Mouse (Mus musculus) limb, embryonic 14.5 days (tissue): ENCODE measurements around the gene Mgat4e. TPM values are rescaled to one million over a fixed set of nuclear protein-coding genes. Genes with fewer than 3 reads are reported as not detected.

Source experiments
- ATAC-seq: fragments of 200-750 bp; cut with Nextera tagmentation; 2 replicates; pipeline ENCODE4 v1.8.0; 2017; ENCODE audit warnings: low read depth, moderate number of reproducible peaks, moderate TSS enrichment; ENCODE audit not compliant: low FRiP score
- DNase-seq: peaks from one replicate; pipeline ENCODE4 v3.0.0-alpha.2; 2015; ENCODE audit warnings: low spot score
- H3K27ac ChIP-seq: fragments of 300-500 bp; sonication (generic); replicated peaks from 2 replicates; pipeline ENCODE4 v1.5.1; 2014; ENCODE audit warnings: low read depth, mild to moderate bottlenecking, low read length, moderate library complexity, mixed read lengths
- H3K27me3 ChIP-seq: fragments of 300-500 bp; sonication (generic); 2 replicates; pipeline ENCODE4 v1.6.1; 2014; ENCODE audit warnings: low read length, mixed read lengths; ENCODE audit not compliant: control insufficient read depth, insufficient read depth
- H3K36me3 ChIP-seq: fragments of 300-500 bp; sonication (generic); 2 replicates; pipeline ENCODE4 v1.6.1; 2014; ENCODE audit warnings: mild to moderate bottlenecking, low read length, moderate library complexity, mixed read lengths; ENCODE audit not compliant: control insufficient read depth, insufficient read depth
- H3K4me1 ChIP-seq: fragments of 300-500 bp; sonication (generic); 2 replicates; pipeline ENCODE4 v1.6.1; 2014; ENCODE audit warnings: antibody characterized with exemption, low read length, mixed read lengths; ENCODE audit not compliant: control insufficient read depth, insufficient read depth
- H3K4me2 ChIP-seq: fragments of 300-500 bp; sonication (generic); replicated peaks from 2 replicates; pipeline ENCODE4 v1.6.1; 2014; ENCODE audit warnings: low read depth, mild to moderate bottlenecking, low read length, moderate library complexity; ENCODE audit not compliant: severe bottlenecking
- H3K4me3 ChIP-seq: fragments of 300-500 bp; sonication (generic); replicated peaks from 2 replicates; pipeline ENCODE4 v1.5.1; 2014; ENCODE audit warnings: low read length
- H3K9ac ChIP-seq: fragments of 300-500 bp; sonication (generic); 2 replicates; pipeline ENCODE4 v1.6.1; 2014; ENCODE audit warnings: mild to moderate bottlenecking, low read depth, low read length, moderate library complexity; ENCODE audit not compliant: severe bottlenecking
- H3K9me3 ChIP-seq: fragments of 300-500 bp; sonication (generic); 2 replicates; pipeline ENCODE4 v1.6.1; 2016; ENCODE audit warnings: low read length; ENCODE audit not compliant: control insufficient read depth
- POLR2A ChIP-seq: fragments of 200-500 bp; IDR thresholded peaks from 2 replicates; pipeline ENCODE4 v1.8.0; 2012; ENCODE audit warnings: inconsistent platforms, mild to moderate bottlenecking, moderate library complexity, borderline replicate concordance; ENCODE audit not compliant: insufficient read depth, insufficient read length; ENCODE audit errors: extremely low read depth
- WGBS: fragments of 180-500 bp; shearing (Covaris S2); extraction: QIAGEN DNeasy Blood & Tissue Kit; methylation state at CpG from one replicate; pipeline ENCODE4 v1.1.7; 2014; 5-methylcytosine and 5-hydroxymethylcytosine counted together
- polyA plus RNA-seq, 2 experiments: library from polyadenylated mRNA; depleted of rRNA in 1 of 2; stranded (reverse) in 1 of 2; unstranded in 1 of 2; fragments of >200 nt; fragmentation: Nextera tagmentation in 1 of 2; extraction: Ambion mirVana in 1 of 2; gene quantifications; 2 replicates each; pipeline versions ENCODE4 v1.2.1 to v1.2.3; 2012 to 2014

Mgat4e gene
- polyA plus RNA-seq, 2 experiments: 0.15 TPM; not detected in 1

DNA sequence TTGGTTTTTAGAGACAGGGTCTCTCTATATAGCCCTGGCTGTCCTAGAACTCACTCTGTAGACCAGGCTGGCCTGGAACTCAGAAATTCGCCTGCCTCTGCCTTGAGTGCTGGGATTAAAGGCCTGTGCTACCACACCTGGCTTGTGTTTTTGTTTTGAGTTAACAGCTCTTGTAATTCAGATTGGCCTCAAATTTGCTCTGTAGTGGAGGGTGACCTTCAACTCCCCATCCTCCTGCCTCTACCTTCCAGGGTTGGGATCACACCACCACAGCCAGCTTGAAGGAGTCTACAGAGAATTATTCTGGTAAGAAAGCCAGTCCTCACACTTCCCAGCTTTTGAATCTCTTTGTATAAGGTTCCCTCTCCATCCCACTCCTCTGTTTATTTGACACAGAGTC, 48.6 kb downstream of the Mgat4e start:
- DNase-seq (no peak), ATAC-seq (no peak)
- Histone ChIP-seq H3K27me3 (no peaks in the 10 kb centered on the region), H3K36me3 (peaks cover 31% of the 10 kb centered on the region), H3K4me2 (no peak overlapping the region), H3K4me1 (peaks cover 2% of the 10 kb centered on the region; the same call in 1 of the 2 replicates), H3K9ac (no peak overlapping the region), H3K27ac (no peak overlapping the region), H3K4me3 (no peak overlapping the region), H3K9me3 (no peaks in the 10 kb centered on the region)
- TF ChIP-seq POLR2A: no peak
- 92% methylated on average over 1 of the region's 1 CpGs for WGBS

DNA sequence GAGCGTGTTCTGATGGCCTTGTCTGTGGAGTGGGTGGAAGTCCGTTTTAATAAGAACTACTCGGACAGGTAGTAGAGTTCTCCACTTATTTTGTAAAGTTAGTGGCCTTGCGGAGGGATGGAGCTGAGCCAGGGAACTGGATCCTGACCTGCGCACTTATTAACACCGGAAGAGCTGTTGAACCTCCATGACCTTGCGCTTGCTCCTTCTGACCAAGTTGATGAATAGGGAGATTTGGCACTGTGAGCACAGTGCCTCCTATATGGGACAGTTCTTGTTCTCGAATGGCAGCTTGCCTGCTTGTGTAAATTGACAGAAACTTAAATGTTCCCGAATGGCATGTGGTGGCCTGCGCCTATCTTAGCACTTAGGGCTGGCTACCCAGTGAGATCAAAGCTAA, 53.5 kb downstream of the Mgat4e start:
- DNase-seq (no peak), ATAC-seq (no peak)
- TF ChIP-seq POLR2A: no peak
- H3K9ac ChIP-seq: peak overlapping the region; percentile 63; the same call in 1 of the 2 replicates
- H3K4me3 ChIP-seq: peak overlapping the region; percentile 70; the same call in 1 of the 2 replicates
- H3K27me3 ChIP-seq: no peaks in the 10 kb centered on the region
- peaks cover 16% of the 10 kb centered on the region; the same call in 1 of the 2 replicates for H3K36me3 ChIP-seq
- no peak overlapping the region for H3K27ac ChIP-seq
- whole genome bisulfite sequencing: 72% methylated on average over 10 of the region's 10 CpGs
- no peaks in the 10 kb centered on the region for H3K9me3 ChIP-seq
- peaks cover 11% of the 10 kb centered on the region; the same call in 1 of the 2 replicates for H3K4me1 ChIP-seq
- H3K4me2 ChIP-seq: peak overlapping the region; percentile 56

DNA sequence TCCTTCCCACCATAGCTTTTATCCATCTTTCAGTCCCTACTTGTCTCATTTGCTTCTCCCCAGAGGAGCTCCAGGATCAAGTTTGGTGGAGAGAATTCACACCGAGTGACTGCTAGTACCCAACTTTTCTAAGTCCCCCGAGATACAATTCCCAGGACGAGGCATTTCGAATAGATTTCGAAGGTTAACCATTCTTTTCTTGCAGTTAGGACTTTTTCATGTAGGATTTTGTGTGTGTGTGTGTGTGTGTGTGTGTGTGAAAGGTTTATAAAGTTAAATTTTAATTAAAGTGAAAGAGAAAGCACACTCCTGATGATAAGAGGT, 54.3 kb downstream of the Mgat4e start:
- Histone ChIP-seq H3K27ac (peak overlapping the region; percentile 87), H3K9ac (peak overlapping the region; percentile 63), H3K4me2 (peak overlapping the region; percentile 56), H3K9me3 (no peaks in the 10 kb centered on the region), H3K36me3 (peaks cover 16% of the 10 kb centered on the region), H3K27me3 (no peaks in the 10 kb centered on the region), H3K4me3 (peak overlapping the region; percentile 70), H3K4me1 (peaks cover 11% of the 10 kb centered on the region; the same call in 1 of the 2 replicates)
- ATAC-seq (no peak), DNase-seq (no peak)
- TF ChIP-seq POLR2A: no peak
- 22% methylated on average over 5 of the region's 5 CpGs for WGBS

DNA sequence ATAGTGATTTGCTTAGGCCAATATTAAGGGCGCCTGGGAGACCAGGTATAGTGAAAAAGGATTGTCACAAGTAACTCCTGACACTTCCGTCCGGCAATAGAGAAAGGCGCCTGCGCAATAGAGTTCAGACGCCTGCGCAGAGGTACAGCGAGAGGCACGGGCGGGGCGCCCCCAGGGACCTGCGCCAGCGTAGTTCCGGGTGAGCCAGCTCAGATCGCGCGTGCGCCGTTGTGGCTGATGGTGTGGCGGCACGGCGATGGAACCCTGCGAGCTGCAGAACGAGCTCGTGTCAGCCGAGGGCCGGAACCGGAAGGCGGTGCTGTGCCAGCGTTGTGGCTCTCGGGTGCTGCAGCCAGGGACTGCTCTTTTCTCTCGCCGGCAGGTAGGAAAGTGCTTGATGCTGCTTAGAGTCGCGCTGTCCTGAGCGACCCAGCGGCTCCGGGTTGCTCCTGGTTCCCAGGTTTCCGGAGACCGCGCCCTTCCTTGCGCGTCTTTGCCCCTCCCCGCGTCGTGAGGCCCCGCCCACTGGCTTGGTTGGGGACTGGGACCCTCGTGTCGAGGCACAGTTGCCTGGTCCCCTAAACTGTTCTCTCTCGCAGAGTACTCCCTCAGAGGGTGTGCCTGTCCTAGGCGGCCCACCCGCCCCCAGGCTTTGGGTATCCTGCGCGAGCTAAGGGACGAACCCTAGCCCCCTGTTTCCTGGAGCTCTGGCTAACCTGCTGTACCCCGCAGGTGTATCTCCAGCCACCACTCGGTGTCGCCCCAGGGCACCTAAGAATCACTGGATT, 54.9 kb downstream of the Mgat4e start, which contains the start of gene Rabif:
Rabif (plus strand) TSS at position 221 of the 788 bp plus-strand sequence.
- TF ChIP-seq POLR2A: peak; percentile 88; the same call in 1 of the 2 replicates
- Histone ChIP-seq H3K4me1 (peaks cover 11% of the 10 kb centered on the region; the same call in 1 of the 2 replicates), H3K9me3 (no peaks in the 10 kb centered on the region), H3K9ac (peak within 1 kb of the TSS; percentile 63), H3K4me3 (peak within 1 kb of the TSS; percentile 70), H3K27me3 (no peaks in the 10 kb centered on the region), H3K36me3 (peaks cover 19% of the 10 kb centered on the region), H3K4me2 (peak within 1 kb of the TSS; percentile 56), H3K27ac (peak within 1 kb of the TSS; percentile 87)
- 0% methylated on average over 42 of the region's 58 CpGs for WGBS
- ATAC-seq (peak; percentile 97), DNase-seq (peak; percentile 99)

DNA sequence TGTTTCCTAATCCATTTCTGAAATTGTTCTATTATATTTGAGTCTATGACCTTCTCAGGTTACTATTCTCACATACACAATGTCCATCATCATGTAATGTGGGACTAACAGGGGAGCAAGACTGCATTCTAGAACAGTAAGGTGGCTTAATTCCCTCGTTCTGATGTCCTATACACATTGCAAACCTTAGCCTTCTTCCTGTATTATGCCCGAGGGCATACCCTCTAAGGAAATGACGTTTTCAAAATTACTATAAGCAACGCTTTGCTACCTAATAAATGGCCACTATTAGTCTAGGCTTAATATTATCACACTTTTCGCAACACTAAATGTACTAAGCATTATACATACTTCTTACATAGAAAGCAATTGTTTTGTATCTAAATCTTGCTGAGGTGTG, 55.5 kb downstream of the Mgat4e start:
- H3K9ac ChIP-seq: peak overlapping the region; percentile 63
- peak overlapping the region; percentile 56 for H3K4me2 ChIP-seq
- no peak for TF ChIP-seq POLR2A
- peak overlapping the region; percentile 70 for H3K4me3 ChIP-seq
- ATAC-seq (no peak), DNase-seq (no peak)
- H3K27me3 ChIP-seq: no peaks in the 10 kb centered on the region
- peaks cover 26% of the 10 kb centered on the region for H3K36me3 ChIP-seq
- 23% methylated on average over 5 of the region's 5 CpGs for WGBS
- no peaks in the 10 kb centered on the region for H3K9me3 ChIP-seq
- H3K4me1 ChIP-seq: peaks cover 11% of the 10 kb centered on the region; the same call in 1 of the 2 replicates
- H3K27ac ChIP-seq: peak overlapping the region; percentile 87; the same call in 1 of the 2 replicates
